Mouse (Mus musculus) midbrain, postnatal 0 days (tissue): ENCODE data around the gene Taz. TPM values are rescaled to one million over a fixed set of nuclear protein-coding genes. Genes with fewer than 3 reads are reported as not detected.

ENCODE experiments used
- ATAC-seq: fragments of 200-750 bp; cut with Nextera tagmentation; 2 replicates; pipeline ENCODE4 v1.8.0; 2017; ENCODE audit warnings: moderate number of reproducible peaks, mild to moderate bottlenecking, moderate TSS enrichment, moderate library complexity; ENCODE audit not compliant: low FRiP score
- DNase-seq: peaks from one replicate; pipeline ENCODE4 v3.0.0-alpha.2; 2015; ENCODE audit warnings: low spot score
- H3K27ac ChIP-seq: fragments of 300-500 bp; sonication (generic); 2 replicates; pipeline ENCODE4 v1.5.1; 2014; ENCODE audit warnings: low read depth, mild to moderate bottlenecking, low read length, mixed read lengths
- H3K27me3 ChIP-seq: fragments of 300-500 bp; sonication (generic); 2 replicates; pipeline ENCODE4 v1.6.1; 2014; ENCODE audit warnings: low read length, control low read depth, mixed read lengths; ENCODE audit not compliant: insufficient read depth
- H3K36me3 ChIP-seq: fragments of 300-500 bp; sonication (generic); 2 replicates; pipeline ENCODE4 v1.6.1; 2014; ENCODE audit warnings: low read length, control low read depth, mixed read lengths; ENCODE audit not compliant: insufficient read depth
- H3K4me1 ChIP-seq: fragments of 300-500 bp; sonication (generic); 2 replicates; pipeline ENCODE4 v1.6.1; 2014; ENCODE audit warnings: mild to moderate bottlenecking, control low read depth, antibody characterized with exemption, low read length, mixed read lengths; ENCODE audit not compliant: insufficient read depth
- H3K4me2 ChIP-seq: fragments of 300-500 bp; sonication (generic); 2 replicates; pipeline ENCODE4 v1.6.1; 2014; ENCODE audit warnings: low read depth, mild to moderate bottlenecking, low read length, mixed read lengths; ENCODE audit not compliant: poor library complexity, severe bottlenecking
- H3K4me3 ChIP-seq: fragments of 300-500 bp; sonication (generic); 2 replicates; pipeline ENCODE4 v1.5.1; 2014; ENCODE audit warnings: low read depth, mild to moderate bottlenecking, low read length, moderate library complexity
- H3K9ac ChIP-seq: fragments of 300-500 bp; sonication (generic); replicated peaks from 2 replicates; pipeline ENCODE4 v1.6.1; 2014; ENCODE audit warnings: mild to moderate bottlenecking, low read length, moderate library complexity, mixed read lengths; ENCODE audit not compliant: poor library complexity, severe bottlenecking
- H3K9me3 ChIP-seq: fragments of 300-500 bp; sonication (generic); 2 replicates; pipeline ENCODE4 v1.6.1; 2016; ENCODE audit warnings: low read length, control low read depth
- CTCF ChIP-seq: IDR thresholded peaks from 2 replicates; pipeline ENCODE4 v1.5.1; 2016; ENCODE audit warnings: antibody characterized with exemption, mild to moderate bottlenecking
- WGBS: fragments of 180-500 bp; shearing (Covaris S2); extraction: QIAGEN DNeasy Blood & Tissue Kit; methylation state at CpG from one replicate; pipeline ENCODE4 v1.1.7; 2014; 5-methylcytosine and 5-hydroxymethylcytosine counted together
- polyA plus RNA-seq: library from polyadenylated mRNA; unstranded; fragments of >200 nt; fragmentation: Nextera tagmentation; extraction: Ambion mirVana; gene quantifications from 2 replicates; pipeline ENCODE4 v1.2.1, GENCODE M21; 2015
- total RNA-seq: library from RNA; depleted of rRNA; stranded (reverse); fragments of >200 nt; gene quantifications from 2 replicates; pipeline ENCODE4 v1.2.3, GENCODE M21; 2014

The Taz gene
- total and polyA plus RNA-seq, 2 experiments from 2014 or later = 44.4 to 65.9 TPM

GRCm38 (mm10) chrX:74270902-74271551 lies 10.7 kb upstream of the Taz start:
- peak overlapping the region; percentile 48 for H3K9ac ChIP-seq
- peak overlapping the region; percentile 55 for H3K4me2 ChIP-seq
- no peaks in the 10 kb centered on the region for H3K9me3 ChIP-seq
- peak; percentile 18; the same call in 1 of the 2 replicates for TF ChIP-seq CTCF
- H3K4me1 ChIP-seq = no peaks in the 10 kb centered on the region
- no peaks in the 10 kb centered on the region; the same call in 1 of the 2 replicates for H3K36me3 ChIP-seq
- H3K27ac ChIP-seq = peak overlapping the region; percentile 57; the same call in 1 of the 2 replicates
- peak overlapping the region; percentile 49 for H3K4me3 ChIP-seq
- no peaks in the 10 kb centered on the region for H3K27me3 ChIP-seq
- 15% methylated on average over 27 of the region's 27 CpGs for WGBS
- ATAC-seq (no peak), DNase-seq (peak; percentile 51)

GRCm38 (mm10) chrX:74273422-74274322 lies 8.0 kb upstream of the Taz start:
- ATAC-seq (no peak), DNase-seq (no peak)
- H3K27me3 ChIP-seq = no peaks in the 10 kb centered on the region
- 27% methylated on average over 10 of the region's 10 CpGs for WGBS
- no peaks in the 10 kb centered on the region; the same call in 1 of the 2 replicates for H3K36me3 ChIP-seq
- H3K4me2 ChIP-seq = no peak overlapping the region
- no peaks in the 10 kb centered on the region for H3K4me1 ChIP-seq
- H3K9ac ChIP-seq = no peak overlapping the region
- H3K9me3 ChIP-seq = no peaks in the 10 kb centered on the region
- H3K27ac ChIP-seq = no peak overlapping the region
- no peak for TF ChIP-seq CTCF
- H3K4me3 ChIP-seq = no peak overlapping the region

- no peak overlapping the region for H3K27ac ChIP-seq
- ATAC-seq = no peak
- H3K4me1 ChIP-seq = no peaks in the 10 kb centered on the region
- H3K27me3 ChIP-seq = no peaks in the 10 kb centered on the region
- H3K4me3 ChIP-seq = no peak overlapping the region
- no peak for DNase-seq
- WGBS = 82% methylated on average over 8 of the region's 8 CpGs
- no peak overlapping the region for H3K9ac ChIP-seq
- H3K4me2 ChIP-seq = no peak overlapping the region
- H3K9me3 ChIP-seq = no peaks in the 10 kb centered on the region
- H3K36me3 ChIP-seq = no peaks in the 10 kb centered on the region; the same call in 1 of the 2 replicates
- TF ChIP-seq CTCF = no peak
Observed at GRCm38 (mm10) chrX:74277916-74278315, 3.8 kb upstream of the Taz start.

- H3K9ac ChIP-seq = peak overlapping the region; percentile 63
- H3K27ac ChIP-seq = no peak overlapping the region
- H3K27me3 ChIP-seq = no peaks in the 10 kb centered on the region
- ATAC-seq (no peak), DNase-seq (no peak)
- no peaks in the 10 kb centered on the region for H3K36me3 ChIP-seq
- no peak for TF ChIP-seq CTCF
- H3K9me3 ChIP-seq = no peaks in the 10 kb centered on the region
- no peaks in the 10 kb centered on the region for H3K4me1 ChIP-seq
- peak overlapping the region; percentile 48 for H3K4me3 ChIP-seq
- peak overlapping the region; percentile 57 for H3K4me2 ChIP-seq
- WGBS = 20% methylated on average over 14 of the region's 14 CpGs
Observed at GRCm38 (mm10) chrX:74281041-74281731, 526 bp upstream of the Taz start.

- TF ChIP-seq CTCF = no peak
- Histone ChIP-seq H3K27me3 (no peaks in the 10 kb centered on the region), H3K9ac (peak overlapping the region; percentile 63), H3K4me1 (no peaks in the 10 kb centered on the region), H3K27ac (peak overlapping the region; percentile 82), H3K9me3 (no peaks in the 10 kb centered on the region), H3K36me3 (no peaks in the 10 kb centered on the region), H3K4me3 (peak overlapping the region; percentile 48), H3K4me2 (peak overlapping the region; percentile 57)
- WGBS = 25% methylated on average over 35 of the region's 39 CpGs
- DNase-seq (peak; percentile 91), ATAC-seq (peak; percentile 87)
Observed at GRCm38 (mm10) chrX:74282395-74283091, 831 bp downstream of the Taz start.
